Mouse (Mus musculus) embryo, embryonic 10 days (tissue): ENCODE measurements at regions not wholly inside any gene's neighbourhood (a gene's known extent, or its start where the extent isn't known, plus 50 kb on each side); places are given as distances from the start of the nearest gene placed in this dataset.
"Not testable (repeated sequence)": the region's sequence is repeated elsewhere in the genome, so short reads cannot be mapped to it uniquely, and the experiment has no call there.

Experiments used
- DNase-seq: peaks from one replicate; pipeline ENCODE4 v3.0.0-alpha.2; 2015; ENCODE audit warnings: low spot score

- no peak for DNase-seq
Observed at GRCm38 (mm10) chr16:55168433-55168832, 129.4 kb downstream of the Zpld1 start.

- peak; percentile 19 for DNase-seq
Observed at GRCm38 (mm10) chr16:55166181-55166848, 131.5 kb downstream of the Zpld1 start.

GRCm38 (mm10) chr16:55162926-55163325 is 134.9 kb downstream of the Zpld1 start:
- DNase-seq: no peak

GRCm38 (mm10) chr16:55151726-55152125 is 146.1 kb downstream of the Zpld1 start:
- DNase-seq: peak; percentile 41

- no peak for DNase-seq
Observed at GRCm38 (mm10) chr16:55142431-55143173, 155.2 kb downstream of the Zpld1 start.

GRCm38 (mm10) chr16:55134961-55135360 is 162.8 kb downstream of the Zpld1 start:
- no peak for DNase-seq

- DNase-seq: no peak
Observed at GRCm38 (mm10) chr16:55097651-55098050, 200.1 kb downstream of the Zpld1 start.

GRCm38 (mm10) chr16:55087461-55087860 is 210.3 kb downstream of the Zpld1 start:
- no peak for DNase-seq

GRCm38 (mm10) chr16:55076172-55076571 is 221.6 kb downstream of the Zpld1 start:
- no peak for DNase-seq

GRCm38 (mm10) chr16:55039777-55040176 is 258.0 kb downstream of the Zpld1 start:
- no peak for DNase-seq

- no peak for DNase-seq
Observed at GRCm38 (mm10) chr16:55001661-55002289, 296.0 kb downstream of the Zpld1 start.

- DNase-seq: no peak
Observed at GRCm38 (mm10) chr16:54991595-54992240, 306.1 kb downstream of the Zpld1 start.

GRCm38 (mm10) chr16:54983759-54984218 is 314.0 kb downstream of the Zpld1 start:
- DNase-seq: peak; percentile 77

GRCm38 (mm10) chr16:54970356-54970755 is 327.4 kb downstream of the Zpld1 start:
- no peak for DNase-seq

- DNase-seq: no peak
Observed at GRCm38 (mm10) chr16:54943808-54944315, 353.9 kb downstream of the Zpld1 start.

- no peak for DNase-seq
Observed at GRCm38 (mm10) chr16:54928259-54928658, 369.5 kb downstream of the Zpld1 start.

- no peak for DNase-seq
Observed at GRCm38 (mm10) chr16:54902911-54903310, 394.9 kb downstream of the Zpld1 start.

- no peak for DNase-seq
Observed at GRCm38 (mm10) chr16:54901461-54901860, 396.3 kb downstream of the Zpld1 start.

GRCm38 (mm10) chr16:54894661-54895060 is 403.1 kb downstream of the Zpld1 start:
- DNase-seq: no peak

- DNase-seq: no peak
Observed at GRCm38 (mm10) chr16:54857369-54857768, 440.4 kb downstream of the Zpld1 start.

- not testable (repeated sequence) for DNase-seq
Observed at GRCm38 (mm10) chr16:54842996-54843395, 454.8 kb downstream of the Zpld1 start.
